Mouse (Mus musculus): ENCODE results near the gene Mark2.

DNA sequence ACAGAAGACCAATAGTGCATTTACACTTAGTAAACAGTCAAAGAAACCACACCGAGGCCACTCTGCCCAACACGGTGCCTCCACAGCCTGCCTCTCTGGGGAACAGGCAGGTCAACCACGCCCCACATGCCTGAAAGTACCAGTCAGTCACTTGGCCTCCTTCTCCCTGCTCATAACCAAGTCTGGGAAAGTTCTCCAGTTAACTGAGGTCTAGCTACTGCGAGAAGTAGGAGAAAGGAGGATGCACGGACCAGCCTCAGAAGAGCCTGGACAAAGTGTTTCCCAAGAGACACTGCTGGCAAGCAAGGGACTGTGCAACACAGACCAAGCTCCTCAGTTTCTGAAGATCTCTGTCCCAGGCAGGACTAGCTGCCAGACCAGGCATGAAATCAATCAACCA, 2.6 kb downstream of the Mark2 start:
- TF ChIP-seq POLR2A (IDR thresholded peaks at IDR 0.05; ENCODE audit: insufficient read depth, low read depth, low read length) (no peak), CTCF (IDR thresholded peaks at IDR 0.05; ENCODE audit: insufficient read depth, low read depth, low read length) (no peak)

Measured in olfactory bulb, adult 2 months (tissue).